Mouse (Mus musculus) hindbrain, embryonic 16.5 days (tissue): ENCODE measurements around the gene Rubcn. TPM values are rescaled to one million over a fixed set of nuclear protein-coding genes. Genes with fewer than 3 reads are reported as not detected.

ENCODE experiments used
- ATAC-seq: fragments of 200-750 bp; cut with Nextera tagmentation; 2 replicates; pipeline ENCODE4 v1.8.0; 2017; ENCODE audit warnings: moderate TSS enrichment, moderate library complexity
- H3K27ac ChIP-seq: fragments of 300-500 bp; sonication (generic); 2 replicates; pipeline ENCODE4 v1.5.1; 2014; ENCODE audit warnings: low read depth, mild to moderate bottlenecking, control low read depth, low read length, moderate library complexity
- H3K27me3 ChIP-seq: fragments of 300-500 bp; sonication (generic); replicated peaks from 2 replicates; pipeline ENCODE4 v1.6.1; 2014; ENCODE audit warnings: low read length; ENCODE audit not compliant: control insufficient read depth, insufficient read depth
- H3K36me3 ChIP-seq: fragments of 300-500 bp; sonication (generic); 2 replicates; pipeline ENCODE4 v1.6.1; 2014; ENCODE audit warnings: mild to moderate bottlenecking, low read length, moderate library complexity, mixed read lengths; ENCODE audit not compliant: control insufficient read depth, insufficient read depth
- H3K4me1 ChIP-seq: fragments of 300-500 bp; sonication (generic); 2 replicates; pipeline ENCODE4 v1.6.1; 2014; ENCODE audit warnings: low read depth, low read length; ENCODE audit not compliant: control insufficient read depth, insufficient read depth
- H3K4me2 ChIP-seq: fragments of 300-500 bp; sonication (generic); 2 replicates; pipeline ENCODE4 v1.6.1; 2014; ENCODE audit warnings: mild to moderate bottlenecking, low read length, control low read depth, moderate library complexity
- H3K4me3 ChIP-seq: fragments of 300-500 bp; sonication (generic); 2 replicates; pipeline ENCODE4 v1.5.1; 2014; ENCODE audit warnings: mild to moderate bottlenecking, low read length, control low read depth, moderate library complexity
- H3K9ac ChIP-seq: fragments of 300-500 bp; sonication (generic); 2 replicates; pipeline ENCODE4 v1.6.1; 2014; ENCODE audit warnings: low read depth, mild to moderate bottlenecking, control low read depth, low read length, moderate library complexity
- H3K9me3 ChIP-seq: fragments of 300-500 bp; sonication (generic); 2 replicates; pipeline ENCODE4 v1.6.1; 2014; ENCODE audit warnings: mild to moderate bottlenecking, low read length, moderate library complexity; ENCODE audit not compliant: control insufficient read depth
- WGBS: fragments of 180-500 bp; shearing (Covaris S2); extraction: QIAGEN DNeasy Blood & Tissue Kit; methylation state at CpG from one replicate; pipeline ENCODE4 v1.1.7; 2014; 5-methylcytosine and 5-hydroxymethylcytosine counted together
- polyA plus RNA-seq: library from polyadenylated mRNA; unstranded; fragments of >200 nt; fragmentation: Nextera tagmentation; extraction: Ambion mirVana; gene quantifications from 2 replicates; pipeline ENCODE4 v1.2.1, GENCODE M21; 2015

Gene Rubcn
- polyA plus RNA-seq, 1 experiment from 2014 or later = 35.3 TPM

GRCm38 (mm10) chr16:32797426-32797689, 80.2 kb downstream of the Rubcn start, which contains the start of gene Muc20:
Gene Muc20, minus strand, starts transcription at chr16:32797435.
- no peaks in the 10 kb centered on the region for H3K36me3 ChIP-seq
- no peak within 1 kb of the TSS for H3K4me2 ChIP-seq
- no peaks in the 10 kb centered on the region for H3K4me1 ChIP-seq
- ATAC-seq = no peak
- no peak within 1 kb of the TSS for H3K4me3 ChIP-seq
- no peak within 1 kb of the TSS for H3K27ac ChIP-seq
- H3K9me3 ChIP-seq = no peaks in the 10 kb centered on the region
- H3K9ac ChIP-seq = no peak within 1 kb of the TSS
- WGBS = 83% methylated on average over 3 of the region's 3 CpGs
- no peaks in the 10 kb centered on the region for H3K27me3 ChIP-seq

GRCm38 (mm10) chr16:32796676-32797425, 80.7 kb downstream of the Rubcn start:
- no peak for ATAC-seq
- H3K4me2 ChIP-seq = no peak overlapping the region
- H3K4me3 ChIP-seq = no peak overlapping the region
- no peak overlapping the region for H3K27ac ChIP-seq
- no peaks in the 10 kb centered on the region for H3K9me3 ChIP-seq
- WGBS = 63% methylated on average over 14 of the region's 14 CpGs
- no peaks in the 10 kb centered on the region for H3K36me3 ChIP-seq
- no peaks in the 10 kb centered on the region for H3K27me3 ChIP-seq
- no peak overlapping the region for H3K9ac ChIP-seq
- H3K4me1 ChIP-seq = no peaks in the 10 kb centered on the region

GRCm38 (mm10) chr16:32795177-32795576, 82.4 kb downstream of the Rubcn start:
- H3K4me2 ChIP-seq = no peak overlapping the region
- no peak overlapping the region for H3K27ac ChIP-seq
- H3K4me3 ChIP-seq = no peak overlapping the region
- H3K27me3 ChIP-seq = no peaks in the 10 kb centered on the region
- H3K4me1 ChIP-seq = no peaks in the 10 kb centered on the region
- 88% methylated on average over 1 of the region's 1 CpGs for WGBS
- no peak overlapping the region for H3K9ac ChIP-seq
- H3K9me3 ChIP-seq = no peaks in the 10 kb centered on the region
- no peaks in the 10 kb centered on the region for H3K36me3 ChIP-seq
- no peak for ATAC-seq

- Histone ChIP-seq H3K27me3 (no peaks in the 10 kb centered on the region), H3K36me3 (no peaks in the 10 kb centered on the region), H3K27ac (no peak overlapping the region), H3K9ac (no peak overlapping the region), H3K4me1 (no peaks in the 10 kb centered on the region), H3K4me3 (no peak overlapping the region), H3K4me2 (no peak overlapping the region), H3K9me3 (no peaks in the 10 kb centered on the region)
- 99% methylated on average over 5 of the region's 5 CpGs for WGBS
- ATAC-seq = no peak
Observed at GRCm38 (mm10) chr16:32790056-32790455, 87.5 kb downstream of the Rubcn start.

GRCm38 (mm10) chr16:32784840-32785239, 92.7 kb downstream of the Rubcn start:
- H3K36me3 ChIP-seq = no peaks in the 10 kb centered on the region
- peak; percentile 86 for ATAC-seq
- no peaks in the 10 kb centered on the region for H3K27me3 ChIP-seq
- H3K4me2 ChIP-seq = no peak overlapping the region
- 56% methylated on average over 13 of the region's 13 CpGs for WGBS
- H3K4me3 ChIP-seq = no peak overlapping the region
- no peaks in the 10 kb centered on the region for H3K4me1 ChIP-seq
- H3K9ac ChIP-seq = no peak overlapping the region
- H3K27ac ChIP-seq = no peak overlapping the region
- no peaks in the 10 kb centered on the region for H3K9me3 ChIP-seq

GRCm38 (mm10) chr16:32783324-32784062, 94.1 kb downstream of the Rubcn start:
- no peak overlapping the region for H3K4me3 ChIP-seq
- WGBS = 34% methylated on average over 5 of the region's 5 CpGs
- ATAC-seq = no peak
- no peaks in the 10 kb centered on the region for H3K9me3 ChIP-seq
- no peaks in the 10 kb centered on the region for H3K36me3 ChIP-seq
- no peak overlapping the region for H3K4me2 ChIP-seq
- H3K27ac ChIP-seq = no peak overlapping the region
- H3K9ac ChIP-seq = no peak overlapping the region
- H3K4me1 ChIP-seq = no peaks in the 10 kb centered on the region
- H3K27me3 ChIP-seq = no peaks in the 10 kb centered on the region

- no peaks in the 10 kb centered on the region for H3K27me3 ChIP-seq
- ATAC-seq = no peak
- H3K4me2 ChIP-seq = no peak overlapping the region
- no peak overlapping the region for H3K4me3 ChIP-seq
- 53% methylated on average over 8 of the region's 8 CpGs for whole genome bisulfite sequencing
- no peaks in the 10 kb centered on the region for H3K36me3 ChIP-seq
- H3K9me3 ChIP-seq = no peaks in the 10 kb centered on the region
- no peak overlapping the region for H3K9ac ChIP-seq
- H3K27ac ChIP-seq = no peak overlapping the region
- no peaks in the 10 kb centered on the region for H3K4me1 ChIP-seq
Observed at GRCm38 (mm10) chr16:32778956-32779355, 98.6 kb downstream of the Rubcn start.

- H3K9me3 ChIP-seq = no peaks in the 10 kb centered on the region
- H3K4me2 ChIP-seq = no peak overlapping the region
- H3K27ac ChIP-seq = no peak overlapping the region
- H3K4me3 ChIP-seq = no peak overlapping the region
- H3K4me1 ChIP-seq = no peaks in the 10 kb centered on the region
- no peak overlapping the region for H3K9ac ChIP-seq
- no peaks in the 10 kb centered on the region for H3K27me3 ChIP-seq
- ATAC-seq = no peak
- H3K36me3 ChIP-seq = no peaks in the 10 kb centered on the region
- 84% methylated on average over 10 of the region's 10 CpGs for WGBS
Observed at GRCm38 (mm10) chr16:32776676-32777075, 100.9 kb downstream of the Rubcn start.
